Mouse (Mus musculus) mesoderm, embryonic 11.5 days (tissue): Measurements from ENCODE around the gene Sfxn5.

ENCODE experiments used
- DNase-seq: peaks from one replicate; pipeline ENCODE4 v3.0.0-alpha.2; 2012; ENCODE audit warnings: low read depth, low spot score

Gene Sfxn5

GRCm38 (mm10) chr6:85334251-85334650, 1.0 kb upstream of the Sfxn5 start:
- no peak for DNase-seq

GRCm38 (mm10) chr6:85333732-85334131, 510 bp upstream of the Sfxn5 start:
- DNase-seq, result peak; percentile 43

GRCm38 (mm10) chr6:85332351-85332999, 747 bp downstream of the Sfxn5 start:
- no peak for DNase-seq

- no peak for DNase-seq
These were observed 1.5 kb downstream of the Sfxn5 start for GRCm38 (mm10) chr6:85331736-85332135.

- DNase-seq, result no peak
These were observed 1.9 kb downstream of the Sfxn5 start for GRCm38 (mm10) chr6:85331221-85331735.

- no peak for DNase-seq
These were observed 3.5 kb downstream of the Sfxn5 start for GRCm38 (mm10) chr6:85329666-85330185.

- DNase-seq, result no peak
These were observed 6.7 kb downstream of the Sfxn5 start for GRCm38 (mm10) chr6:85326564-85326963.

- no peak for DNase-seq
These were observed 8.1 kb downstream of the Sfxn5 start for GRCm38 (mm10) chr6:85325109-85325508.

GRCm38 (mm10) chr6:85320445-85320866, 12.8 kb downstream of the Sfxn5 start:
- peak; percentile 21 for DNase-seq

GRCm38 (mm10) chr6:85316211-85316610, 17.0 kb downstream of the Sfxn5 start:
- no peak for DNase-seq

- peak; percentile 33 for DNase-seq
These were observed 19.0 kb downstream of the Sfxn5 start for GRCm38 (mm10) chr6:85314064-85314798.

- no peak for DNase-seq
These were observed 25.3 kb downstream of the Sfxn5 start for GRCm38 (mm10) chr6:85307894-85308293.

GRCm38 (mm10) chr6:85306375-85306774, 26.8 kb downstream of the Sfxn5 start:
- DNase-seq, result no peak

- no peak for DNase-seq
These were observed 27.4 kb downstream of the Sfxn5 start for GRCm38 (mm10) chr6:85305826-85306225.

- DNase-seq, result no peak
These were observed 28.3 kb downstream of the Sfxn5 start for GRCm38 (mm10) chr6:85304966-85305365.

GRCm38 (mm10) chr6:85302326-85303055, 30.7 kb downstream of the Sfxn5 start:
- DNase-seq, result no peak

- no peak for DNase-seq
These were observed 37.6 kb downstream of the Sfxn5 start for GRCm38 (mm10) chr6:85295384-85296167.

GRCm38 (mm10) chr6:85294004-85294379, 39.2 kb downstream of the Sfxn5 start:
- no peak for DNase-seq

- peak; percentile 47 for DNase-seq
These were observed 39.8 kb downstream of the Sfxn5 start for GRCm38 (mm10) chr6:85293255-85294003.
